Mouse (Mus musculus) thymus, postnatal 25 days (tissue): ENCODE data around the gene Zkscan17.

Source experiments
- DNase-seq: peaks from one replicate; pipeline ENCODE4 v3.0.0; 2022

The Zkscan17 gene

DNA sequence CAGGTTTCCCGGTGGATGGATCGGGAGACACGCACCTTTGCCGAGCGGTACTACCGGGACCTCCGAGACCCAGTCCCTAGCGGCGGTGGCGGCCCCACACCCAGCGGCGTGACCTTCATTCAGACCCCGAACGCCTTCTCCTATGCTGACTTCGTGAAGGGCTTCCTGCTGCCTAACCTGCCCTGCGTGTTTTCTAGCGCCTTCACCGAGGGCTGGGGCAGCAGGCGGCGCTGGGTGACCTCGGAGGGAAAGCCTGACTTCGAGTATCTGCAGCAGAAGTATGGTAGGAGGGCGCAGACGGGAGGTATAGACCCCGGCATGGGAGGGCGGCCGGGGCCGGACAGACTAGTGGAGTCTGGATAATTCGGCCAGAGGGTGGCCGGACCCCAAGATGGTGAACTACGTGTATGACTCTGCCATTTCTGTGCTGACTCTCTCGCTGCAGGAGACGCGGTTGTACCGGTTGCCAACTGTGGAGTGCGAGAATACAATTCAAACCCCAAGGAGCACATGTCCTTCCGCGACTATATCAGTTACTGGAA lies 76.2 kb downstream of the Zkscan17 start:
- DNase-seq = no peak

DNA sequence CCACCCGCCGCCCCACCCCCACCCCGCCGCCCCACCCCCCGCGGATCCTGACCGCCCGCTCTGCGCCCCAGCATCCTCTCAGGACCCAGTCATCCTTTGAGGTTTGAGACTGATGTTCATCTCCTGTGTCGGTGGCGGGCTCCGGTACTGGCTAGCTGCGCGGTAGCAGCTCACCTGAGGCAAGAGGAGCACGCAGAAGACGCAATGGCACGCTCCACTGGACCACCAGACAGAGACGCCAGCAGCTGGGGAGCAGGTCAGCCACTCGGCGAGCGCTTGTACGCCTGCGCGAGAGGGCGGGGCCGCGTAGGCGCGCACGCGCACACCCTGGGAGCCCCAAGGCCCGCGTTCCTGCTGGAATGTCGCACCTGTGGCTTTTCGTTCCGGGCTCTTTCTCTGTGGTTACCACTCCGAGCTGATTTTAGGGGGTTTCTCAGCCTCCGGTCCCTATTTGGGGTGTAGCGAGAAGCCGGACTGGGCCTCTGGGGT lies 76.8 kb downstream of the Zkscan17 start, which contains the start of gene Jmjd4:
Gene Jmjd4 (plus strand): TSS at position 305 of the 489 bp plus-strand sequence.
- DNase-seq = peak; percentile 93

DNA sequence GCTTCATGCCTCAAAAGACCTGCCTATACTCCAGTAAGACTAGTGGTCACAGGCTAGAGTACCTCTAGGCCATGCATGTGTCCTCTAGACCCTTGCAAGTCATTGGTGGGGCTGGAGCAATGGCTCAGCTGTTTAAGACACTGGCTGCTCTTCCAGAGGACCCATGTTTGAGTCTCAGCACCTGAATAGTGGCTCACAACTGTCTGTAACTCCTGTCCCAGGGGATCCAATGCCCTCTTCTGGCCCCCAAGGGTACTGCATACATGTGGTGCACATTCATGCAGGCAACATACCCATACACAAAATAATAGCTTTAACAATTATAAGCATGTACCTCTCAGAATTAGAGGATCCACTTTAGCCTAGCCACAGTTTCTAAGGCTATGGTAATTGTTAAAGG lies 83.4 kb downstream of the Zkscan17 start:
- no peak for DNase-seq

DNA sequence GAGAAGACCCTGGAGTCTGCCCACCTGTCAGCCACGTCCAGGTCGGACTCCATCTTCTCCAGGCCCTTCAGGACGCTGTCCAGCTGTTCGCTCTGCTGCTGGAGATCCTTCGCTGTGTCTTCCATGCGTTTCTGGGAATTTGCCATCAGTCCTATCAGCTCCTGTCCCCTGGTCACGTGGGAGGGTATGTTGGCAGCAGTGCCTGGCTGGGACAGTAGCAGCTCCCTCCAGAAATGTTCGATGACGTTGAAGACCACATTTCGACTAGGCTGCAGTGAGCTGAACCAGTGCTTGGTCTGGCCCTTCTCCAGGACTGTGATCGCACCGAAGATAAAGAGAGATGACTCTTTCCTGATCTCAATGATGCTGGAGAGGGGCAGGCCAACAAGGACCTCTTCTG lies 88.6 kb downstream of the Zkscan17 start:
- DNase-seq = no peak
